Mouse (Mus musculus) ES-E14 (cell line): ENCODE results near the gene Myadml2. TPM values are rescaled to one million over a fixed set of nuclear protein-coding genes. Genes with fewer than 3 reads are reported as not detected.

Experiments
- DNase-seq: peaks from one replicate; pipeline ENCODE4 v3.0.0-alpha.2; 2013; ENCODE audit warnings: low read depth, low spot score
- H3K27ac ChIP-seq: 2 replicates; pipeline ENCODE4 v1.5.1; 2012; ENCODE audit warnings: low read depth, mild to moderate bottlenecking, low read length, moderate library complexity, mixed read lengths; ENCODE audit not compliant: poor library complexity, insufficient read depth, severe bottlenecking
- H3K36me3 ChIP-seq: 2 replicates; pipeline ENCODE4 v1.6.1; 2012; ENCODE audit warnings: mild to moderate bottlenecking, low read length, moderate library complexity, mixed read lengths; ENCODE audit not compliant: control insufficient read depth, poor library complexity, insufficient read depth, severe bottlenecking
- H3K4me1 ChIP-seq, 2 experiments: fragments of 150-350 bp in 1 of 2; sonication (generic) in 1 of 2; 2 replicates each; pipeline ENCODE4 v1.6.1; 2012; ENCODE audit warnings: low read length in 2 of 2, mild to moderate bottlenecking in 1 of 2, mixed read lengths in 1 of 2; ENCODE audit not compliant: control insufficient read depth in 2 of 2, insufficient read depth in 2 of 2, poor library complexity in 1 of 2
- H3K4me3 ChIP-seq, 2 experiments: fragments of 150-350 bp in 1 of 2; sonication (generic) in 1 of 2; 2 replicates each; pipeline ENCODE4 v1.5.1; 2012; ENCODE audit warnings: low read length in 2 of 2, low read depth in 1 of 2, mild to moderate bottlenecking in 1 of 2, mixed read lengths in 1 of 2; ENCODE audit not compliant: insufficient read depth in 1 of 2, poor library complexity in 1 of 2, severe bottlenecking in 1 of 2
- H3K9ac ChIP-seq: 2 replicates; pipeline ENCODE4 v1.6.1; 2012; ENCODE audit warnings: low read depth, mild to moderate bottlenecking, low read length, mixed read lengths; ENCODE audit not compliant: poor library complexity, insufficient read depth, severe bottlenecking
- H3K9me3 ChIP-seq: fragments of 150-350 bp; sonication (generic); 2 replicates; pipeline ENCODE4 v1.6.1; 2012; ENCODE audit warnings: low read depth, mild to moderate bottlenecking, low read length; ENCODE audit not compliant: control insufficient read depth, insufficient read depth
- CHD2 ChIP-seq: IDR thresholded peaks from 2 replicates; pipeline ENCODE4 v1.6.1; 2014; ENCODE audit warnings: mild to moderate bottlenecking, low read depth, low read length, inconsistent platforms
- HCFC1 ChIP-seq: IDR thresholded peaks from 2 replicates; pipeline ENCODE4 v1.6.1; 2012; ENCODE audit warnings: low read length, inconsistent platforms, borderline replicate concordance; ENCODE audit not compliant: insufficient read depth
- MAFK ChIP-seq: IDR thresholded peaks from 2 replicates; pipeline ENCODE4 v1.6.1; 2014; ENCODE audit warnings: mild to moderate bottlenecking, low read depth, low read length, inconsistent platforms; ENCODE audit not compliant: insufficient read depth
- ZC3H11A ChIP-seq: IDR thresholded peaks from 2 replicates; pipeline ENCODE4 v1.6.1; 2012; ENCODE audit warnings: low read depth, mild to moderate bottlenecking, inconsistent platforms, low read length, borderline replicate concordance
- ZNF384 ChIP-seq: IDR thresholded peaks from 2 replicates; pipeline ENCODE4 v1.6.1; 2012; ENCODE audit warnings: low read depth, low read length, inconsistent platforms
- in situ Hi-C, 2 experiments: fragments of 600-800 bp; cut with MboI; formaldehyde crosslinking; loops; one replicate each; pipeline ENCODE4 v1.15.1; 2025; ENCODE audit warnings: low sequenced_read_pairs in 2 of 2, inconsistent platforms in 1 of 2; ENCODE audit not compliant: unreplicated experiment in 2 of 2
- total RNA-seq: library from RNA; depleted of rRNA; stranded (reverse); fragments of 300-350 nt; gene quantifications from 2 replicates; pipeline ENCODE4 v1.2.3, GENCODE M21; 2012

Gene Myadml2
- total RNA-seq, 1 experiment = not detected

- Histone ChIP-seq H3K9ac (no peak overlapping the region), H3K4me1 (peaks cover 16 to 32% of the 10 kb centered on the region in 2 experiments), H3K9me3 (no peaks in the 10 kb centered on the region), H3K27ac (peak overlapping the region; percentile 57), H3K36me3 (no peaks in the 10 kb centered on the region; the same call in 1 of the 2 replicates), H3K4me3 (no peak overlapping the region)
- no peak for TF ChIP-seq MAFK
- no peak for TF ChIP-seq ZNF384
- peak; percentile 48 for TF ChIP-seq CHD2
- in situ Hi-C loops = no loop called here
- DNase-seq = peak; percentile 83
Observed at GRCm38 (mm10) chr11:120663714-120664113, 15.8 kb upstream of the Myadml2 start.

- Histone ChIP-seq H3K4me3 (no peak overlapping the region), H3K4me1 (peaks cover 16 to 34% of the 10 kb centered on the region in 2 experiments), H3K9ac (no peak overlapping the region), H3K9me3 (no peaks in the 10 kb centered on the region), H3K36me3 (no peaks in the 10 kb centered on the region; the same call in 1 of the 2 replicates), H3K27ac (peak overlapping the region; percentile 57; the same call in 1 of the 2 replicates)
- no peak for DNase-seq
- in situ Hi-C loops = no loop called here
- TF ChIP-seq CHD2 (no peak), ZC3H11A (no peak), ZNF384 (no peak)
Observed at GRCm38 (mm10) chr11:120662759-120663158, 14.8 kb upstream of the Myadml2 start.

GRCm38 (mm10) chr11:120661076-120661460, 13.1 kb upstream of the Myadml2 start, which contains the start of gene Notum:
Gene Notum, minus strand, starts transcription at chr11:120661175.
- DNase-seq = no peak
- Histone ChIP-seq H3K36me3 (no peaks in the 10 kb centered on the region; the same call in 1 of the 2 replicates), H3K4me3 (peak within 1 kb of the TSS; percentile 84 to 86), H3K27ac (peak within 1 kb of the TSS; percentile 52; the same call in 1 of the 2 replicates), H3K9ac (peak within 1 kb of the TSS; percentile 79), H3K4me1 (peaks cover 13 to 31% of the 10 kb centered on the region in 2 experiments), H3K9me3 (no peaks in the 10 kb centered on the region)
- TF ChIP-seq ZNF384 (no peak), MAFK (no peak), HCFC1 (no peak), CHD2 (no peak), ZC3H11A (no peak)
- in situ Hi-C loops = no loop called here

GRCm38 (mm10) chr11:120660301-120661075, 12.5 kb upstream of the Myadml2 start:
- Histone ChIP-seq H3K9me3 (no peaks in the 10 kb centered on the region), H3K36me3 (no peaks in the 10 kb centered on the region; the same call in 1 of the 2 replicates), H3K4me3 (peak overlapping the region; percentile 84 to 86), H3K9ac (peak overlapping the region; percentile 79), H3K27ac (peak overlapping the region; percentile 52; the same call in 1 of the 2 replicates), H3K4me1 (peaks cover 13 to 28% of the 10 kb centered on the region in 2 experiments)
- in situ Hi-C loops = no loop called here
- TF ChIP-seq ZNF384 = no peak
- no peak for TF ChIP-seq MAFK
- no peak for TF ChIP-seq HCFC1
- TF ChIP-seq ZC3H11A = no peak
- TF ChIP-seq CHD2 = no peak
- DNase-seq = no peak
